In genomic region chr2:109987946-109988345, GRCm38 (mm10) we compare ENCODE assay signal across 25 mouse cellular contexts. TPM values are rescaled to one million over a fixed set of nuclear protein-coding genes. Genes with fewer than 3 reads are reported as not detected.
A peak's percentile ranks its signal among the peaks of the same experiment; 100 is the strongest.
DNase-seq lines count a peak whose midpoint lies in the region; ATAC-seq lines count a peak whose summit lies in the region.
"Had no signal": no experiment of that assay in that cellular context is flagged by ENCODE, and none has a peak within 500 bp of the region (broad histone marks: within the 10 kb centered on the region; RNA-seq: fewer than 3 reads in every experiment).

No protein-coding gene starts in this region.

- H3K4me3 ChIP-seq in heart, embryonic 13.5 days = no peak overlapping the region
- no peak overlapping the region for H3K4me3 ChIP-seq in kidney, embryonic 14.5 days (ENCODE audit: low read length)
- no peak overlapping the region for H3K4me3 ChIP-seq in limb, embryonic 10.5 days
- H3K4me3 ChIP-seq: forebrain, embryonic 15.5 days; layer of hippocampus, adult 2 months; left cerebral cortex, adult 2 months; limb, embryonic 13.5 days; neural tube, embryonic 12.5 days had no signal

- no peak for ATAC-seq in heart, embryonic 13.5 days (ENCODE audit: extremely low read depth, insufficient number of reproducible peaks, low FRiP score, low TSS enrichment)
- peak; percentile 43; the same call in 1 of the 2 replicates for ATAC-seq in kidney, embryonic 14.5 days (ENCODE audit: low FRiP score, low TSS enrichment)
- ATAC-seq: CD4-positive, CD25-positive, alpha-beta regulatory T cell, adult 4 months; forebrain, embryonic 15.5 days; midbrain, embryonic 16.5 days had no signal

- peaks cover 68% of the 10 kb centered on the region for H3K4me1 ChIP-seq in heart, embryonic 13.5 days
- peaks cover 42% of the 10 kb centered on the region for H3K4me1 ChIP-seq in kidney, embryonic 14.5 days (ENCODE audit: control insufficient read depth, insufficient read depth, low read length)
- peaks cover 84% of the 10 kb centered on the region for H3K4me1 ChIP-seq in limb, embryonic 10.5 days
- H3K4me1 ChIP-seq: forebrain, embryonic 15.5 days had no signal

- no peak overlapping the region for H3K9ac ChIP-seq in heart, embryonic 13.5 days
- no peak overlapping the region for H3K9ac ChIP-seq in kidney, embryonic 14.5 days (ENCODE audit: low read depth, low read length)
- H3K9ac ChIP-seq: forebrain, embryonic 15.5 days; limb, embryonic 13.5 days; neural tube, embryonic 12.5 days had no signal

- intact Hi-C loops in heart, postnatal 36 days (cut with DNase I) = no loop called here

- WGBS in heart, embryonic 13.5 days = 78% methylated on average over 5 of the region's 5 CpGs
- 48% methylated on average over 5 of the region's 5 CpGs for WGBS in kidney, embryonic 14.5 days
- 53% methylated on average over 5 of the region's 5 CpGs for WGBS in limb, embryonic 10.5 days

- H3K27me3 ChIP-seq in heart, embryonic 13.5 days (replicated peaks) = no peaks in the 10 kb centered on the region
- H3K27me3 ChIP-seq in kidney, embryonic 14.5 days (ENCODE audit: control insufficient read depth, insufficient read depth, low read length) = no peaks in the 10 kb centered on the region
- no peaks in the 10 kb centered on the region for H3K27me3 ChIP-seq in limb, embryonic 10.5 days (ENCODE audit: low read depth, poor library complexity, severe bottlenecking)
- H3K27me3 ChIP-seq: limb, embryonic 13.5 days; neural tube, embryonic 12.5 days had no signal

- no peak for DNase-seq in heart, postnatal 36 days
- DNase-seq in kidney, adult 11 months = no peak
- peak; percentile 48 for DNase-seq in embryo, embryonic 10.5 days (ENCODE audit: low spot score)
- DNase-seq in limb, embryonic 10.5 days (ENCODE audit: low spot score) = no peak
- DNase-seq in right cerebral cortex, postnatal 10 days (ENCODE audit: low spot score in 2 of 2) = no peak
- DNase-seq: adrenal gland, postnatal 14 days; cerebellum, adult 11 months; cerebellum, adult 9-10 months; cerebellum, postnatal 36 days; gastrocnemius, postnatal 25 days; heart, adult 18-20 months; kidney, postnatal 25 days; lung, postnatal 4 days; thymus, postnatal 4 days had no signal

- H3K36me3 ChIP-seq in heart, embryonic 13.5 days = peaks cover under 1% of the 10 kb centered on the region; the same call in 1 of the 2 replicates
- H3K36me3 ChIP-seq in kidney, embryonic 14.5 days (ENCODE audit: control insufficient read depth, insufficient read depth, low read length) = no peaks in the 10 kb centered on the region; the same call in 1 of the 2 replicates
- H3K36me3 ChIP-seq in limb, embryonic 10.5 days = 0 out of 2 replicates have a peak, but pooled peaks cover 2% of the 10 kb centered on the region
- H3K36me3 ChIP-seq: forebrain, embryonic 15.5 days; neural tube, embryonic 12.5 days had no signal

- H3K4me2 ChIP-seq in heart, embryonic 13.5 days = no peak overlapping the region
- H3K4me2 ChIP-seq in kidney, embryonic 14.5 days (replicated peaks; ENCODE audit: low read depth, low read length) = no peak overlapping the region
- H3K4me2 ChIP-seq: forebrain, embryonic 15.5 days; heart, embryonic 11.5 days; limb, embryonic 13.5 days; liver, embryonic 11.5 days; neural tube, embryonic 12.5 days had no signal

- 0 out of 2 replicates have a peak overlapping the region, but pooled peaks have one; percentile 3 for H3K27ac ChIP-seq in heart, embryonic 13.5 days (replicated peaks)
- no peak overlapping the region for H3K27ac ChIP-seq in kidney, embryonic 14.5 days (ENCODE audit: low read depth, low read length)
- H3K27ac ChIP-seq in limb, embryonic 10.5 days = peak overlapping the region; percentile 46; the same call in 1 of the 2 replicates
- H3K27ac ChIP-seq: forebrain, embryonic 15.5 days; layer of hippocampus, adult 2 months; left cerebral cortex, adult 2 months; limb, embryonic 13.5 days; neural tube, embryonic 12.5 days had no signal

- H3K9me3 ChIP-seq in heart, embryonic 13.5 days = no peaks in the 10 kb centered on the region
- no peaks in the 10 kb centered on the region for H3K9me3 ChIP-seq in kidney, embryonic 14.5 days (ENCODE audit: control insufficient read depth, low read length)
- H3K9me3 ChIP-seq in limb, embryonic 10.5 days (replicated peaks) = no peaks in the 10 kb centered on the region
- H3K9me3 ChIP-seq: forebrain, embryonic 15.5 days; limb, embryonic 13.5 days; neural tube, embryonic 12.5 days had no signal

RNA-seq across cellular contexts. Expression of gene Ccdc34, which starts 29.7 kb away (rescaled TPM):
- 25.2 and 27.2 TPM in 2 replicates for polyA plus RNA-seq in heart, embryonic 13.5 days (2015; fragmentation: Nextera tagmentation; extraction: Ambion mirVana)
- 1 to 10 TPM; 5.1 to 5.3 TPM for total RNA-seq in heart, postnatal 36 days (2021)
- 59.7 and 75.0 TPM in 2 replicates for polyA plus RNA-seq in kidney, embryonic 14.5 days (2014; fragmentation: Nextera tagmentation; extraction: Ambion mirVana)
- polyA plus RNA-seq in limb, embryonic 10.5 days (2016; fragmentation: Nextera tagmentation; extraction: Ambion mirVana) = 49.3 and 57.2 TPM in 2 replicates
